Mouse (Mus musculus) forebrain, embryonic 13.5 days (tissue): ENCODE results near the gene Hmgn1. TPM values are rescaled to one million over a fixed set of nuclear protein-coding genes. Genes with fewer than 3 reads are reported as not detected.
A peak's percentile ranks its signal among the peaks of the same experiment; 100 is the strongest.

Experiments used
- ATAC-seq: fragments of 200-750 bp; cut with Nextera tagmentation; 2 replicates; pipeline ENCODE4 v1.8.0; 2017
- H3K27ac ChIP-seq: fragments of 300-500 bp; sonication (generic); 2 replicates; pipeline ENCODE4 v1.5.1; 2015; ENCODE audit warnings: inconsistent platforms, mild to moderate bottlenecking, moderate library complexity
- H3K27me3 ChIP-seq: fragments of 300-500 bp; sonication (generic); 2 replicates; pipeline ENCODE4 v1.6.1; 2015; ENCODE audit warnings: mild to moderate bottlenecking, inconsistent platforms
- H3K36me3 ChIP-seq: fragments of 300-500 bp; sonication (generic); 2 replicates; pipeline ENCODE4 v1.6.1; 2015; ENCODE audit warnings: mild to moderate bottlenecking, inconsistent platforms; ENCODE audit not compliant: poor library complexity, severe bottlenecking
- H3K4me1 ChIP-seq: fragments of 300-500 bp; sonication (generic); 2 replicates; pipeline ENCODE4 v1.6.1; 2015; ENCODE audit warnings: inconsistent platforms
- H3K4me2 ChIP-seq: fragments of 300-500 bp; sonication (generic); 2 replicates; pipeline ENCODE4 v1.6.1; 2015; ENCODE audit warnings: inconsistent platforms, mild to moderate bottlenecking, moderate library complexity
- H3K4me3 ChIP-seq: fragments of 300-500 bp; sonication (generic); 2 replicates; pipeline ENCODE4 v1.5.1; 2015; ENCODE audit warnings: mild to moderate bottlenecking, inconsistent platforms
- H3K9ac ChIP-seq: fragments of 300-500 bp; sonication (generic); 2 replicates; pipeline ENCODE4 v1.6.1; 2015; ENCODE audit warnings: mild to moderate bottlenecking, inconsistent platforms
- H3K9me3 ChIP-seq: fragments of 300-500 bp; sonication (generic); replicated peaks from 2 replicates; pipeline ENCODE4 v1.6.1; 2016; ENCODE audit warnings: inconsistent platforms
- WGBS: fragments of 180-500 bp; shearing (Covaris S2); methylation state at CpG from one replicate; pipeline ENCODE4 v1.1.7; 2015; 5-methylcytosine and 5-hydroxymethylcytosine counted together
- polyA plus RNA-seq: library from polyadenylated mRNA; unstranded; fragments of >200 nt; fragmentation: Nextera tagmentation; extraction: Ambion mirVana; gene quantifications from 2 replicates; pipeline ENCODE4 v1.2.1, GENCODE M21; 2015

The Hmgn1 gene
- polyA plus RNA-seq, 1 experiment from 2014 or later = 774 TPM

DNA sequence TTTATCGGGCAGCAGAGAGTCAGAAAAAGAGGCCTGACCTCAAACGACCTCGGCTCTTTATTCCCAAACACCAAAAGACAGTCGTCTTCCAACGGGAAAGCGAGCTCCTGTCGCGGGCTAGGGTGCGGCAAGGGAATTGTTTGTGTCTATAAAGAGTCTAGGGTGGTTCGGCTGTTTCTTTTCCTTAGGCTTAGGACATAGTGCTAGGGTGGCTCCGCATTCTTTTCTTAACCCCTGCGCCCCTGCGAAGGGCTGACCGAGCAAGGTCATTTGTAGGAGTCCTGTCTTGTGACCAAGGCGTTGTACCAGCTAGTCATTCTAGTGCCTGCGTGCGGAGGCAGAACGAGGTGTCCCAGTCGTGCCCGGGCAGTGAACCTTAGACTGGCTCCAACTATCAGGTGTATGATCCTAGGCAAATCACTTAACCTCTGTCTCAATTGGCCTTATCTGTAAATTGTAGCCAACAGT is 44.3 kb downstream of the Hmgn1 start:
- peak overlapping the region; percentile 99 for H3K4me3 ChIP-seq
- peaks cover 24% of the 10 kb centered on the region for H3K36me3 ChIP-seq
- WGBS = 5% methylated on average over 20 of the region's 20 CpGs
- H3K9me3 ChIP-seq = no peaks in the 10 kb centered on the region
- H3K9ac ChIP-seq = peak overlapping the region; percentile 98
- peaks cover 17% of the 10 kb centered on the region for H3K4me1 ChIP-seq
- H3K4me2 ChIP-seq = peak overlapping the region; percentile 71
- ATAC-seq = no peak; the same call in 1 of the 2 replicates
- no peaks in the 10 kb centered on the region for H3K27me3 ChIP-seq
- peak overlapping the region; percentile 97 for H3K27ac ChIP-seq

DNA sequence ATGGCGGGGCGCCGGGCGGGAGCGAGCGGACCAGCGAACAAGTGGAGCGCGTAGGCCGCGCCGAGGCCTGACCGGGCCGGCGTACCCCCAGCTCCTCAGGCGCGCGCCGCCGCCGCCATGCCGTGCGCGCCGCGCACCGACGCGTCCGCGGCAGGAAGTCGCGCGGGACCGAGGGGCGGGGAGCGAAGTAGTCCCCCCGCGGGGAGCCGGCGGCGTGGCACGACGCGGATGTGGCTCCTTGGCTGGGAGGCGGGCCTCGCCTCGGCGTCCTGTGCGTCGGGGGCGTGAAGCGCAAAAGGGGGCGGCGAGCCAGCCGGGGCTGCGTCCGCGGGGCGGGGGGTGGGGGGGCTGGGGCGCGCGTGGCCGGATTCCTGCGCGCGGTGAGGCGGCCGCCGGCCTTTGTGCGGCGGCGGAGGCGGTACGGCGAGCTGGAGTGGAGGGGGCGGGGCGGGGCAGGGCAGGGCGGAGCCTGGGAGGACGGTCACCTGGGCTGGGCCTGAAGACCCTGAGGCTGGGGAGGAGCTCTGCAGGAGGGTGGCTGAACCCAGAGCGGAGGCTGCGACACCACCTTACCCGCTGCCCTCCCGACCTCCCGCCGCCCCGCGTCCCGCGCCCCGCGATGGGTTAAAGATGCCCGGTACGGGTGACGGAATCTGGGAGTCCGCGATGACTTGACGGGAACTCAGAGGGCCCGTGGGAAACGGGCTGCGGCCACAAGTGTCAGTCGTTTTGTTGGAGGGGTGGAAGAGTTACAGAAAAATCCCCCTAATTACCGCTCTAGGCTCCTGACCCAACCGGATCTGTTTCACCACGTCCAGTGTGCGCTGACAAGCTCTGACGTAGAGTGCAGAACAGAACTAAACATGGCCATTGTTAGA is 45.0 kb downstream of the Hmgn1 start, which contains the start of gene Brwd1:
Gene Brwd1 (minus strand): TSS at position 226 of the 878 bp plus-strand sequence.
- H3K9me3 ChIP-seq = no peaks in the 10 kb centered on the region
- peaks cover 18% of the 10 kb centered on the region for H3K4me1 ChIP-seq
- peak within 1 kb of the TSS; percentile 97 for H3K27ac ChIP-seq
- peak within 1 kb of the TSS; percentile 98 for H3K9ac ChIP-seq
- peak within 1 kb of the TSS; percentile 71 for H3K4me2 ChIP-seq
- peak; percentile 82 for ATAC-seq
- under 1% methylated on average over 83 of the region's 107 CpGs for WGBS
- H3K4me3 ChIP-seq = peak within 1 kb of the TSS; percentile 99
- peaks cover 31% of the 10 kb centered on the region for H3K36me3 ChIP-seq
- H3K27me3 ChIP-seq = no peaks in the 10 kb centered on the region

DNA sequence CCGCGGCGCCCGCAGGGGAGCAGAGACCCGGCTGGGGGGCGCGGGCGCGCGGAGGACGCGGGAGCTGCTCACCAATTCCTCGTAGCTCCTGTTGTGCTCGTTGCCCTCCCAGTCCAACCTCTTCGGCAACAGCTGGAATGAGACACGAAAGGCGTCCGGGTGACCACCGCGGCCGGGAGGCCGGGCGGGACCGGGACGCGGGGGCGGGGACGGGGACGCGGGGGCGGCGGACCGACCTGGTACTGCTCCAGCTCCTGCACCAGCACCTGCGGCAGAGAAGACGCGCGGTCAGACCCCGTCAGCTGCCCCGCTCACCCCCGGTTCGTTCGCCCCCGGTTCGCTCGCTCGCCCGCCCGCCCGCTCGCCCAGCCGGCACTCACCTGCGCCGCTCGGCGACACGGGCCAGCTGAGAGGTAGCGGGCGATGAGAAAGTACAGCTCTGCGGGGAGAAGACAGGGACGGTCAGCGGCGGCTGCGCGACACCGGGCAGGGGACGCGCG is 45.7 kb downstream of the Hmgn1 start:
- H3K4me2 ChIP-seq = peak overlapping the region; percentile 71
- H3K36me3 ChIP-seq = peaks cover 38% of the 10 kb centered on the region
- H3K9me3 ChIP-seq = no peaks in the 10 kb centered on the region
- H3K27ac ChIP-seq = peak overlapping the region; percentile 97
- no peaks in the 10 kb centered on the region for H3K27me3 ChIP-seq
- H3K4me3 ChIP-seq = peak overlapping the region; percentile 99
- ATAC-seq = peak; percentile 37
- H3K9ac ChIP-seq = peak overlapping the region; percentile 98
- WGBS = under 1% methylated on average over 55 of the region's 68 CpGs
- peaks cover 19% of the 10 kb centered on the region for H3K4me1 ChIP-seq

DNA sequence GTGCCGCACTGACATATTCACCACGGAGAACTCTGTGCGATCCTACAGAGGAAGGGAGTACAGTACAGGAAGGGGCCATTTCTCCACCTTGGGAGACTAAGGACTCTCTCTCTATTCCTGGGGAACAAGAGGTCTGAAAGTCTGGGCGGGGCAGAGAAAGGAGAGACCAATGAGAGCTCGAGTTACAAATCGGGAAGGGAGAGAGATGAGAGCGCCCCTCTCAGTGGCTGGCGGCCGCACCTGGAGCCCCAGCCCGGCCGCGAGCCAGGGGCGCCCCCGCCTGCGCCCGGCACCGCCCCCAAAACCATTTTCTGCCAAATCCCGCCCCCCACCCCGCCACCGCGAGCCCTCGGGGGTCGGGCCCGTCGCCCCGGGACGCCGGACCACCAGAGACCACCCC is 46.2 kb downstream of the Hmgn1 start:
- H3K27ac ChIP-seq = peak overlapping the region; percentile 97
- peak; percentile 89 for ATAC-seq
- peak overlapping the region; percentile 99 for H3K4me3 ChIP-seq
- H3K9ac ChIP-seq = peak overlapping the region; percentile 98
- H3K27me3 ChIP-seq = no peaks in the 10 kb centered on the region
- peak overlapping the region; percentile 71 for H3K4me2 ChIP-seq
- H3K9me3 ChIP-seq = no peaks in the 10 kb centered on the region
- H3K4me1 ChIP-seq = peaks cover 19% of the 10 kb centered on the region
- peaks cover 39% of the 10 kb centered on the region for H3K36me3 ChIP-seq
- 2% methylated on average over 18 of the region's 28 CpGs for WGBS

DNA sequence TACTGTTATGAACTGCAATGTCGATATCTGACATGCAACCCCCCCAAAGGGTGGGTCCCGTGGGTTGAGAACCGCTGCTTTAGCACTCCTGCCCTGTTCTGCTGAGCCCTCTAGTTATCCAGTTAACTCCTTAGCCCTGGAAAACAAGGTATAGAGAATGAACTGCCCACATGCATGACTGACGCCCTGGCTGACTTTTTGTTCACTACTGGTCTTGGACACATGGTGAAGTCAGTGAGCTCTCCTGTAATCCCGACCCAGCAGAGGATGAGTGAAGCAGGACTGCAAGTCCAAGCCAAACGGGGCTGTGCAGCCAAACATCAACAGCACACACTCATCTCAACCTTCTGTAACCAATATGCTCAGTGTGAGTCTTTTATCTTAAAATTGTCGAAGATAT is 47.0 kb downstream of the Hmgn1 start:
- no peaks in the 10 kb centered on the region for H3K27me3 ChIP-seq
- WGBS = 86% methylated on average over 7 of the region's 7 CpGs
- peak overlapping the region; percentile 71 for H3K4me2 ChIP-seq
- no peak overlapping the region for H3K9ac ChIP-seq
- H3K9me3 ChIP-seq = no peaks in the 10 kb centered on the region
- H3K27ac ChIP-seq = no peak overlapping the region
- H3K4me1 ChIP-seq = peaks cover 19% of the 10 kb centered on the region
- peaks cover 45% of the 10 kb centered on the region for H3K36me3 ChIP-seq
- no peak for ATAC-seq
- 0 out of 2 replicates have a peak overlapping the region, but pooled peaks have one; percentile 99 for H3K4me3 ChIP-seq

Other genes starting within 250 kb of the Hmgn1 start
- gene Psmg1, start 136.8 kb downstream of the Hmgn1 start, polyA plus RNA-seq = 63.0 and 63.5 TPM in 2 replicates
- 206 and 236 TPM in 2 replicates for gene Brwd1, start 45.2 kb downstream of the Hmgn1 start, polyA plus RNA-seq
- 131 and 147 TPM in 2 replicates for gene Wrb, start 17.7 kb upstream of the Hmgn1 start, polyA plus RNA-seq
- gene Lca5l, start 64.5 kb upstream of the Hmgn1 start, polyA plus RNA-seq = 1.1 and 1.3 TPM in 2 replicates
- gene Sh3bgr, start 72.7 kb upstream of the Hmgn1 start, polyA plus RNA-seq = 0.86 and 1.3 TPM in 2 replicates
- gene B3galt5, start 108.1 kb upstream of the Hmgn1 start, polyA plus RNA-seq = 0.40 and 0.71 TPM in 2 replicates